Mouse (Mus musculus): Measurements from ENCODE around the gene Tmbim6. TPM values are rescaled to one million over a fixed set of nuclear protein-coding genes. Genes with fewer than 3 reads are reported as not detected.

The Tmbim6 gene
- polyA plus RNA-seq, 1 experiment, result 434 TPM

DNA sequence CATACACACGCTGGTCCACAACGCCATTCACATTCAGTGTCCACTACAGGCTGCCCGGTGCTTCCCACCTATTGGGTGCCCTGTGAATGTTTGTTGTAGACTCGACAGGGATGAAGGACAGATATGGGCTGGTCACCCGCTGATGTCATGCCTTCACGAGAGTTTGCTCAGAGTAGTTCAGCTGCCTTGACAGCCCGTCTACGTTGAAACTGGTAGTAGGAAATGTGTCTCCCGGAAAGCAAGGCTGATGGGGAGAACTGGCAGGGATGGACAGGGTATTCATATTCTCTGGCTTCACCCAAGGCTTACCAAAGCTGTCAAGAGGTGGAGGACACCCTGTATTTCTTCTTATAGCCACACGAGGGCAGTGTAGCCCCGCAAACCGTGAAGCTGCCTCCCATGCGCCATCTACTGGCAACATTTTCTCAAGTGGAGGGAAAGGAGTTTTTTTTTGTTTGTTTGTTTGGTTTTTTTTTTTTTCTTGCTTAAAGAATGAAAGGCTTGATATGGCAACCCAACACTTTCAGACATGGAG lies 23.7 kb downstream of the Tmbim6 start:
- no peak overlapping the region for H3K4me3 ChIP-seq (ENCODE audit: extremely low read depth, insufficient read depth, insufficient read length)
- H3K4me1 ChIP-seq (ENCODE audit: control insufficient read depth, insufficient read depth, insufficient read length), result peaks cover 4% of the 10 kb centered on the region; the same call in 1 of the 2 replicates
- WGBS, result 18% methylated on average over 13 of the region's 13 CpGs
- DNase-seq (ENCODE audit: low read depth in 1 of 2, low spot score in 2 of 2), result peak; percentile 70 to 81
- H3K27me3 ChIP-seq (ENCODE audit: control insufficient read depth, insufficient read depth, low read length), result no peaks in the 10 kb centered on the region
- TF ChIP-seq POLR2A (IDR thresholded peaks at IDR 0.05; ENCODE audit: low read depth, low read length), result no peak
- TF ChIP-seq CTCF (IDR thresholded peaks at IDR 0.05; ENCODE audit: extremely low read depth, insufficient read depth, insufficient read length, insufficient replicate concordance), result peak; percentile 100
- H3K27ac ChIP-seq (ENCODE audit: insufficient read depth, low read length), result no peak overlapping the region
- no peaks in the 10 kb centered on the region for H3K36me3 ChIP-seq (ENCODE audit: control insufficient read depth, insufficient read depth, low read length)

DNA sequence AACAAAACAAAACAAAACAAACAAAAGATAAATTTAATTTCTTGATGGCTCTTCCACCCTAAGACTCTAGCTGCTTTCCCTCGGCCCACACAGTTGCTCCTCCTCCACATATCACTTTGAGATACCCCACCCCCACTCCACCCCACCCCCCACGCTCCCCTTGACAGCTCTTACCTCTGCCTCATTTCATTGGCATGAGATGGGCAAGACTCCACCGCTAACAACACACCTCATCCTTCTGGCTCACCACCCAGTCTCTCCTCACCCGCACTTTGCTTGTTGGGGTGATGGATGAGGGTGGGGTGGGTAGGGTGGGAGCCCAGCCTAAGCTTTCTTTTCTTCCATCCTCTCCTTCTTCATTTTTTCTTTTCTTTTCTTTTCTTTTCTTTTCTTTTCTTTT lies 24.3 kb downstream of the Tmbim6 start:
- H3K4me1 ChIP-seq (ENCODE audit: control insufficient read depth, insufficient read depth, insufficient read length), result peaks cover 4% of the 10 kb centered on the region; the same call in 1 of the 2 replicates

DNA sequence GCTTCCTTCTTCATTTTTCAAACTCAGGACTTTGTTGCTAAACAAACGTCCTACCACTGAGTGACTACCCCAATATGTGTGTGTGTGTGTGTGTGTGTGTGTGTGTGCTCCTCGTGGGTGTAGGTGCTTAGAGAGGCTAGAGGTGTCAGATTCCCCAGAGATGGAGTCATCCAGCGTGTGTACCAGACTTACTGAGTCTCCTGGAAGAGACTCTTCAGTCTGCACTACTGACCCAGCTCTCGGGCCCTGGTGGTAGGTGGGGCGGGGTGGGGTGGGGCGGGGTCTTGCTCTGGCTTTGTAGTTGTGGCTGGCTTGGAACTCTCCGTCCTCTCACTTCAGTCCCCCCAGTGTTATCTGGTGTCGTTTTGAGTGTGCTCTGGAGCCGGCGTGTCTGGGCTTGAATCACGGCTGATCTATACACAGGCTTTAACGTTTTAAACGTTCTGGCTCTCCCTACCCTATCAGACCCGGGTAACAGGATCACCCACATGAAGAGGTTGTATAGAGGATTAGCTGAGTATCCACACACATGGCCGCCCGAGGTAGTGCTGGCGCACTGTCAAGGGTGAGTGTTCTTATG lies 25.1 kb downstream of the Tmbim6 start:
- Histone ChIP-seq H3K27ac (ENCODE audit: insufficient read depth, low read length) (no peak overlapping the region), H3K27me3 (ENCODE audit: control insufficient read depth, insufficient read depth, low read length) (no peaks in the 10 kb centered on the region), H3K36me3 (ENCODE audit: control insufficient read depth, insufficient read depth, low read length) (no peaks in the 10 kb centered on the region), H3K4me1 (ENCODE audit: control insufficient read depth, insufficient read depth, insufficient read length) (peaks cover 4% of the 10 kb centered on the region; the same call in 1 of the 2 replicates), H3K4me3 (ENCODE audit: extremely low read depth, insufficient read depth, insufficient read length) (no peak overlapping the region)
- DNase-seq (ENCODE audit: low read depth in 1 of 2, low spot score in 2 of 2), result no peak
- 72% methylated on average over 17 of the region's 17 CpGs for WGBS
- TF ChIP-seq POLR2A (IDR thresholded peaks at IDR 0.05; ENCODE audit: low read depth, low read length) (no peak), CTCF (IDR thresholded peaks at IDR 0.05; ENCODE audit: extremely low read depth, insufficient read depth, insufficient read length, insufficient replicate concordance) (no peak)

More for the DNA sequence above, 24.3 kb downstream of the Tmbim6 start:
- Histone ChIP-seq H3K27me3 (ENCODE audit: control insufficient read depth, insufficient read depth, low read length) (no peaks in the 10 kb centered on the region), H3K4me3 (ENCODE audit: extremely low read depth, insufficient read depth, insufficient read length) (no peak overlapping the region), H3K27ac (ENCODE audit: insufficient read depth, low read length) (no peak overlapping the region), H3K36me3 (ENCODE audit: control insufficient read depth, insufficient read depth, low read length) (no peaks in the 10 kb centered on the region)
- no peak for TF ChIP-seq CTCF (IDR thresholded peaks at IDR 0.05; ENCODE audit: extremely low read depth, insufficient read depth, insufficient read length, insufficient replicate concordance)
- TF ChIP-seq POLR2A (IDR thresholded peaks at IDR 0.05; ENCODE audit: low read depth, low read length), result no peak
- 42% methylated on average over 4 of the region's 4 CpGs for WGBS
- no peak for DNase-seq (ENCODE audit: low read depth in 1 of 2, low spot score in 2 of 2)

DNA sequence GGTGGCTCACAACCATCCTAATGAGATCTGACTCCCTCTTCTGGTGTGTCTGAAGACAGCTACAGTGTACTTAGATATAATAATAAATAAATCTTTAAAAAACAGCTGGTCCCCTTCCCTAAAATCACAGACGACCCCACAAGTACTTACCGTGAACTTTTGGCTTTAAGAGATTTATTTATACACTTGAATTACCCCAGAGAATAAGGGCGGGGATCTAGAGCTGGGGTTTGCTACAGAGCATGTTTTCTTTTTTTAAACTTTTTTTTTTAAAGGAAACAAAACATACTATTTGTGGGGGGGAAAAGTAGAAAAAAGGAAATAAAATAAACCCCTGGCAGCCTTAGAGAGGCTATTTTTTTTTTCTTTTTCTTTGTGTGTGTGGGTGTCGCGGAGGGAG lies 27.4 kb downstream of the Tmbim6 start:
- no peaks in the 10 kb centered on the region for H3K36me3 ChIP-seq (ENCODE audit: control insufficient read depth, insufficient read depth, low read length)
- no peaks in the 10 kb centered on the region for H3K27me3 ChIP-seq (ENCODE audit: control insufficient read depth, insufficient read depth, low read length)
- WGBS, result 7% methylated on average over 5 of the region's 5 CpGs
- no peak overlapping the region for H3K4me3 ChIP-seq (ENCODE audit: extremely low read depth, insufficient read depth, insufficient read length)
- H3K27ac ChIP-seq (ENCODE audit: insufficient read depth, low read length), result no peak overlapping the region
- no peak for DNase-seq (ENCODE audit: low read depth in 1 of 2, low spot score in 2 of 2)
- H3K4me1 ChIP-seq (ENCODE audit: control insufficient read depth, insufficient read depth, insufficient read length), result peaks cover 4% of the 10 kb centered on the region; the same call in 1 of the 2 replicates
- TF ChIP-seq CTCF (IDR thresholded peaks at IDR 0.05; ENCODE audit: extremely low read depth, insufficient read depth, insufficient read length, insufficient replicate concordance) (no peak), POLR2A (IDR thresholded peaks at IDR 0.05; ENCODE audit: low read depth, low read length) (no peak)

DNA sequence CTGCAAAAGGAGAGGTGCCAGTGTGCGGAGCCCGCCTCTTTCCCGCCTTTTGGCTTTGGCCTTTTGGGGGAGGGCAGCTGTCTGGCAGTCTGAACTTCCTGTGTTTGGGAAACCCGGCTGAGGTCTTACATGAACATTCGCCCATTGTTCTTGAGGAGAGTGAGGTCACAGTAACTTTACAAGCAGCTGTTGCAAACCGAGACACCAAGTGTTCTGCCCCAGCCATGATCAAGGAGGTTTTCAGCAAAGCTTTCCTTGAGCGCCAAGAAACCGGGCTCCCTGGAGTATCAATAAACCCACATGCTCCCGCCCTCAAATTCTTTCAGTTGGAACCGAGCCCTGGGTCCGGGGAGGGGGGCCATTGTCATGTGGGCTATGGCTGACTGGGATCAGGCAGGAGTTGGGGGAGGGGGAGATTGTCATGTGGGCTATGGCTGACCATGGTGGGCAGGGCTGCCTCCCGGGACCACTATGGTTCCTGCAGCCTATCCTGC lies 27.9 kb downstream of the Tmbim6 start:
- TF ChIP-seq POLR2A (IDR thresholded peaks at IDR 0.05; ENCODE audit: low read depth, low read length) (no peak), CTCF (IDR thresholded peaks at IDR 0.05; ENCODE audit: extremely low read depth, insufficient read depth, insufficient read length, insufficient replicate concordance) (no peak)
- 4% methylated on average over 12 of the region's 12 CpGs for WGBS
- Histone ChIP-seq H3K4me3 (ENCODE audit: extremely low read depth, insufficient read depth, insufficient read length) (no peak overlapping the region), H3K36me3 (ENCODE audit: control insufficient read depth, insufficient read depth, low read length) (no peaks in the 10 kb centered on the region), H3K27ac (ENCODE audit: insufficient read depth, low read length) (no peak overlapping the region), H3K27me3 (ENCODE audit: control insufficient read depth, insufficient read depth, low read length) (no peaks in the 10 kb centered on the region), H3K4me1 (ENCODE audit: control insufficient read depth, insufficient read depth, insufficient read length) (peaks cover 4% of the 10 kb centered on the region; the same call in 1 of the 2 replicates)
- no peak for DNase-seq (ENCODE audit: low read depth in 1 of 2, low spot score in 2 of 2)

DNA sequence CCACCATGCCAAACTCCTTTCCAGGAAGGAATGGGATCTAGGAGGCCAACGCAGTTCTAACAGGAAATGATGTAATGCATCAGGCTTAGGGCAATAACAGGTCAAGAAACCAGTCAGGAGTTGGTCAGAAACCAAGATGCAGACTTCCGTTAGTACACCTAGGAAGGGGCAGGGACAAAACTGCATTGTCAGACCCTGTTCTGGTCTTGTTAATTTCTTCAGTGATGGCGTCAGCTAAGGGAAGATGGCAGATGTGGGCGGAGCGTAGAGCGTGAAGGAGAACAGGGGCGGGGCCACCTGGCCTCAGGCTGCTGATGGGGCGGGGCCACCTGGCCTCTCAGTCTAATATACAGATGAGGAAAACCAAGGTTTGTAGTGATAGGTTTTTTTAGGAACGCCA lies 28.5 kb downstream of the Tmbim6 start:
- no peak overlapping the region for H3K4me3 ChIP-seq (ENCODE audit: extremely low read depth, insufficient read depth, insufficient read length)
- H3K4me1 ChIP-seq (ENCODE audit: control insufficient read depth, insufficient read depth, insufficient read length), result peaks cover 4% of the 10 kb centered on the region; the same call in 1 of the 2 replicates
- no peak for DNase-seq (ENCODE audit: low read depth in 1 of 2, low spot score in 2 of 2)
- WGBS, result 64% methylated on average over 9 of the region's 9 CpGs
- no peaks in the 10 kb centered on the region for H3K36me3 ChIP-seq (ENCODE audit: control insufficient read depth, insufficient read depth, low read length)
- no peak for TF ChIP-seq CTCF (IDR thresholded peaks at IDR 0.05; ENCODE audit: extremely low read depth, insufficient read depth, insufficient read length, insufficient replicate concordance)
- no peak for TF ChIP-seq POLR2A (IDR thresholded peaks at IDR 0.05; ENCODE audit: low read depth, low read length)
- H3K27me3 ChIP-seq (ENCODE audit: control insufficient read depth, insufficient read depth, low read length), result no peaks in the 10 kb centered on the region
- no peak overlapping the region for H3K27ac ChIP-seq (ENCODE audit: insufficient read depth, low read length)

DNA sequence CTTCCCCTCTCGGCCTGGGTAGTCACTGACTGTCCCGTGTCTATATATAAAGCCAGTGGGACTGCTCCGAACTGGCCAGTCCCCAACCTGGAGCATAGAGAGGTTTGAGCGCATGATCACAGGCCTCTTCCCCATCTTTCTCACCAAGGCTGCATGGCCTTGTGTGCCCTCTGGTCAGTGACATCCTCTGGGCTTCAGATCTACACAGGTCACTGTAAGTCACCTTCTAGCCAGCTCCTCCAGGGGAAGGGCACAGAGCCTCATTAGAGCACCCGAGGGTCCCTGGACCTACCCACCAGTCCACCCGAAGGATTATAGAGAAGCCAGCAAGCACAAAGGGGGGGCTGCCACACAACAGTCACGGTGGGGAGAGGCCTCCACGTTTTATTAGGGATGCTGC lies 29.0 kb downstream of the Tmbim6 start:
- no peaks in the 10 kb centered on the region for H3K27me3 ChIP-seq (ENCODE audit: control insufficient read depth, insufficient read depth, low read length)
- no peak for DNase-seq (ENCODE audit: low read depth in 1 of 2, low spot score in 2 of 2)
- no peaks in the 10 kb centered on the region for H3K36me3 ChIP-seq (ENCODE audit: control insufficient read depth, insufficient read depth, low read length)
- no peak overlapping the region for H3K4me3 ChIP-seq (ENCODE audit: extremely low read depth, insufficient read depth, insufficient read length)
- WGBS, result 89% methylated on average over 8 of the region's 8 CpGs
- H3K27ac ChIP-seq (ENCODE audit: insufficient read depth, low read length), result no peak overlapping the region
- H3K4me1 ChIP-seq (ENCODE audit: control insufficient read depth, insufficient read depth, insufficient read length), result peaks cover 4% of the 10 kb centered on the region; the same call in 1 of the 2 replicates
- TF ChIP-seq CTCF (IDR thresholded peaks at IDR 0.05; ENCODE audit: extremely low read depth, insufficient read depth, insufficient read length, insufficient replicate concordance), result no peak
- TF ChIP-seq POLR2A (IDR thresholded peaks at IDR 0.05; ENCODE audit: low read depth, low read length), result no peak

Data from spleen, adult 2 months (tissue).